Mouse (Mus musculus) lung, embryonic 14.5 days (tissue): ENCODE measurements around the gene Aqp2. TPM values are rescaled to one million over a fixed set of nuclear protein-coding genes. Genes with fewer than 3 reads are reported as not detected.

ENCODE experiments used
- ATAC-seq: fragments of 200-750 bp; cut with Nextera tagmentation; 2 replicates; pipeline ENCODE4 v1.8.0; 2017; ENCODE audit warnings: mild to moderate bottlenecking, moderate TSS enrichment, moderate library complexity; ENCODE audit not compliant: insufficient read depth
- DNase-seq: peaks from one replicate; pipeline ENCODE4 v3.0.0-alpha.2; 2015
- H3K27ac ChIP-seq: fragments of 300-500 bp; sonication (generic); 2 replicates; pipeline ENCODE4 v1.5.1; 2014; ENCODE audit warnings: low read depth, mild to moderate bottlenecking, moderate library complexity
- H3K27me3 ChIP-seq: fragments of 300-500 bp; sonication (generic); 2 replicates; pipeline ENCODE4 v1.6.1; 2014; ENCODE audit warnings: low read length, control low read depth; ENCODE audit not compliant: insufficient read depth
- H3K36me3 ChIP-seq: fragments of 300-500 bp; sonication (generic); 2 replicates; pipeline ENCODE4 v1.6.1; 2014; ENCODE audit warnings: control low read depth; ENCODE audit not compliant: insufficient read depth
- H3K4me1 ChIP-seq: fragments of 300-500 bp; sonication (generic); 2 replicates; pipeline ENCODE4 v1.6.1; 2014; ENCODE audit warnings: antibody characterized with exemption, control low read depth; ENCODE audit not compliant: insufficient read depth
- H3K4me2 ChIP-seq: fragments of 300-500 bp; sonication (generic); 2 replicates; pipeline ENCODE4 v1.6.1; 2014; ENCODE audit warnings: mild to moderate bottlenecking
- H3K4me3 ChIP-seq: fragments of 300-500 bp; sonication (generic); 2 replicates; pipeline ENCODE4 v1.5.1; 2014; ENCODE audit warnings: low read depth, low read length
- H3K9ac ChIP-seq: fragments of 300-500 bp; sonication (generic); 2 replicates; pipeline ENCODE4 v1.6.1; 2014
- H3K9me3 ChIP-seq: fragments of 300-500 bp; sonication (generic); 2 replicates; pipeline ENCODE4 v1.6.1; 2016; ENCODE audit warnings: low read depth, low read length, control low read depth
- CTCF ChIP-seq: IDR thresholded peaks from 2 replicates; pipeline ENCODE4 v1.5.1; 2016; ENCODE audit warnings: antibody characterized with exemption, low read depth
- whole genome bisulfite sequencing: fragments of 180-500 bp; shearing (Covaris S2); extraction: QIAGEN DNeasy Blood & Tissue Kit; methylation state at CpG from one replicate; pipeline ENCODE4 v1.1.7; 2014; 5-methylcytosine and 5-hydroxymethylcytosine counted together
- polyA plus RNA-seq: library from polyadenylated mRNA; unstranded; fragments of >200 nt; fragmentation: Nextera tagmentation; extraction: Ambion mirVana; gene quantifications from 2 replicates; pipeline ENCODE4 v1.2.1, GENCODE M21; 2014

Aqp2 gene
- polyA plus RNA-seq, 1 experiment from 2014 or later = not detected

DNA sequence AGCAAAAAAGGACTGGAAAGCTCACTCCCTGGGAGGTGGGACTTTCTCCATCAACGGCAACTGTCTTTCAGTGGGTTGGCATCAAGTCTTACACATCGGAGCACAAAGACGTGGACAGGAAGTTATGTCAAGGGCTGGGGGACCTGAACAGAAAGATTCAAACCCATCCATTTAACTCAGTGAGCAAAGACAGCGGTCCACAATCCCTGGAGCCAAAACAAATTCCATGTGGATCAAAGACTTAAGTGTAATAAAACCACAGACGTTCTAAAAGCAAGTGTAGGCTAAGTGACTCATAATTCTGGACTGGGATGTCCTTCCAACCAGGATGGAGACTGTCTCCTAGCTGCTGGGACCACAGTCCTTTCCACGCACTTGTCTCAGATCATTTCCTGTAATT lies 31.1 kb upstream of the Aqp2 start:
- H3K4me2 ChIP-seq = no peak overlapping the region
- no peak for TF ChIP-seq CTCF
- WGBS = 62% methylated on average over 6 of the region's 6 CpGs
- no peaks in the 10 kb centered on the region for H3K36me3 ChIP-seq
- H3K9ac ChIP-seq = no peak overlapping the region
- no peak overlapping the region for H3K27ac ChIP-seq
- H3K27me3 ChIP-seq = no peaks in the 10 kb centered on the region
- no peak for DNase-seq
- no peak overlapping the region for H3K4me3 ChIP-seq
- no peaks in the 10 kb centered on the region for H3K4me1 ChIP-seq
- ATAC-seq = no peak
- H3K9me3 ChIP-seq = no peaks in the 10 kb centered on the region

DNA sequence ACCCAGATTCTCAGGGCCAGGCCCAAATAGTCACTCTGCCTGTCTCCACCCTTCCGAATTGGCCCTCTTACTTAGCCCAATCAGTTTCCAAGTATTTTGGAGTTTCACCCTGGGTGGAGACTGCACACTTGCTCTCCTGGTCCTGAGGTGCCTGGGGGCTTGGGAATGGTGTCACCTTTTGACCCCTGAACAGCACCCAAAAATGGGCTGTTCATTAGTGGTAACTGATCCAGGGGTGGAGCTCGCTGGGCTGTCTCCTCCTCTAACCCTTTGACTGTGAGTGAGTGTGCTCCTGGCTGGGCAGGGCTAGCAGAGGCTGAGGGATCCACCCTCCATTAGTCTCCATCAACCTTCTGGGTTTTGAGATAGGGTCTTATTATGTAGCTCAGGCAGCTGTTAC lies 29.0 kb upstream of the Aqp2 start:
- Histone ChIP-seq H3K4me1 (no peaks in the 10 kb centered on the region), H3K36me3 (no peaks in the 10 kb centered on the region), H3K4me2 (no peak overlapping the region), H3K9me3 (no peaks in the 10 kb centered on the region), H3K9ac (no peak overlapping the region), H3K27me3 (no peaks in the 10 kb centered on the region), H3K27ac (no peak overlapping the region), H3K4me3 (no peak overlapping the region)
- WGBS = 48% methylated on average over 2 of the region's 2 CpGs
- DNase-seq (no peak), ATAC-seq (no peak)
- TF ChIP-seq CTCF = no peak

DNA sequence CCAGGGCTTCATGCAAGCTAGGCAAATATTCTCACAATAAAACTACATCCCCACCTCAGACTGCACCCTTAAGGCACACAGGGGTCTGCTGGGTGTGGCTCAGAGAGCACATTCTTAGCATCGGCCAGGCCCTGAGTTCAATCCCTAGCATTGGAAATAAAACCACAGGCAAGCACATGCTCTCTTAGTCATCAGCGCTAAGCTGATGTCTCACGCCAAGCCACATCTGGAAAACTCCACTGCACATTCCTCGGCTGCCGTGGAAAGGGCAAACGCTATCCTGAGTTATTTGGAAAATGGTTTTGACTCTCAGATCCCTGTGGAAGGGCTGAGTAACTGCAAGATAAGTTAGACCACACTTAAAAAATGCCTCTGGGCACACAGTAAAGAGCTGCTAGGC lies 25.1 kb upstream of the Aqp2 start:
- no peak overlapping the region for H3K4me2 ChIP-seq
- no peak overlapping the region for H3K27ac ChIP-seq
- TF ChIP-seq CTCF = no peak
- H3K27me3 ChIP-seq = no peaks in the 10 kb centered on the region
- H3K4me1 ChIP-seq = no peaks in the 10 kb centered on the region
- H3K4me3 ChIP-seq = no peak overlapping the region
- ATAC-seq = no peak
- peak; percentile 27 for DNase-seq
- WGBS = 35% methylated on average over 6 of the region's 6 CpGs
- H3K9ac ChIP-seq = no peak overlapping the region
- H3K9me3 ChIP-seq = no peaks in the 10 kb centered on the region
- H3K36me3 ChIP-seq = no peaks in the 10 kb centered on the region

DNA sequence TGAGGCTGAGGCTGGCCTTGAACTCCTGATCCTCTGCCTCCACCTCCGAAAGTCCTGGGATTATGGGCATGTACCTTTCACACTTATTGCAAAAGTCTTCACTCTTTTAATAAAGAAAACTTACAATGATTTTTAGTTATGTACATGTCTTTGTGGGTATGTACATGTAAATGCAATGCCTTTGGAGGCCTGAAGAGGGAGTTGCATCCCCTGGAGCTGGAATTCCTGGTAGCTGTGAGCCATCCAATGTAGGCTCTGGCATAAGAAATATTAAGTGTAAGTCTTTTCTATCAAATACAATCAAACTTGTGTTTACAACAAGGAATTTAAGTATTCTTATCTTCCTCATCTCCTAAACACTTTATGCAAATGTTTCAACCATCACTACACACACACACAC lies 19.9 kb upstream of the Aqp2 start:
- peak; percentile 17; the same call in 1 of the 2 replicates for TF ChIP-seq CTCF
- Histone ChIP-seq H3K4me2 (no peak overlapping the region), H3K9ac (no peak overlapping the region), H3K4me1 (no peaks in the 10 kb centered on the region), H3K36me3 (no peaks in the 10 kb centered on the region), H3K4me3 (no peak overlapping the region), H3K27me3 (no peaks in the 10 kb centered on the region), H3K27ac (no peak overlapping the region), H3K9me3 (no peaks in the 10 kb centered on the region)
- WGBS = 84% methylated on average over 1 of the region's 1 CpGs
- ATAC-seq (no peak), DNase-seq (no peak)

DNA sequence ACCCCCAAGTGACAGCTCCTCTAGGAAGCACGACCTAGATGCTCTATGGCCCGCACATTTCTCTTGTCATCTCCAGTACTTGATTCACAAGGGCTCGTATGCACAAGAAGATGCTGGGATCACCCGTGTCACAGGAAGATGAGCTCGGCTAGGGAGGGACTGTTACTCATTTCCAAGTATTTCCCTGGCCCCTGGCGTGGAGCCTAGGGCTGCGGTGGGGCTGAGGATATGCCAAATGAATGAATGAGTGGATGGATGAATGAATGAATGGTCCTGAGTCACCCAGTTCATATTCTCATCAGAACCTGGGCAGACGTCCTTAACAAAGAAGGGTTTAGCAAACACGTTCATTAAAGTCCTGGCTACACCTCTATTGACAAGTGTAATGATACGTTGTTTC lies 18.6 kb upstream of the Aqp2 start:
- H3K9me3 ChIP-seq = no peaks in the 10 kb centered on the region
- H3K36me3 ChIP-seq = no peaks in the 10 kb centered on the region
- no peak overlapping the region for H3K4me2 ChIP-seq
- TF ChIP-seq CTCF = no peak
- 63% methylated on average over 10 of the region's 10 CpGs for WGBS
- no peak overlapping the region for H3K27ac ChIP-seq
- no peak overlapping the region for H3K9ac ChIP-seq
- H3K4me1 ChIP-seq = no peaks in the 10 kb centered on the region
- H3K4me3 ChIP-seq = no peak overlapping the region
- no peaks in the 10 kb centered on the region for H3K27me3 ChIP-seq
- DNase-seq (no peak), ATAC-seq (no peak)

DNA sequence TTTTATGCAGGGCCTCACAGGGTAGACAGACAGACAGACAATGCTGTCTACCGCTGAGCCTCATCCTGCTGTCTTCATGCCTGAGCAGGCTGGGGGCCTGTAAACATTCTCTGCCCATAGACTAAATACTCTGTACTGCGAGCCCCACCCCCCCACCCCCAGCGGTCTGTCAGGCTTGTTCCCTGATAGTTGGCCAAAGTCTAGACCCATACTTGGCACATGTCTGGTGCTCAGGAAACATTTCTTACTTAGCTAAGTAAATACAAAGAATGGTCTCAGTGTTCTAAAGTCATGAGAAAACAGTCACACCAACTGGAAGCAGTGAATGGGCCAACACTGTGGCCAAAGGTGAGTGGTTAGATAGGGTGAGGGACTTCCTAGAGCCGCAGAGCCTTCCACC lies 11.5 kb upstream of the Aqp2 start:
- no peaks in the 10 kb centered on the region for H3K27me3 ChIP-seq
- no peak for TF ChIP-seq CTCF
- H3K36me3 ChIP-seq = no peaks in the 10 kb centered on the region
- no peak overlapping the region for H3K9ac ChIP-seq
- DNase-seq = peak; percentile 35
- H3K9me3 ChIP-seq = no peaks in the 10 kb centered on the region
- no peak overlapping the region for H3K4me2 ChIP-seq
- ATAC-seq = no peak; the same call in 1 of the 2 replicates
- 52% methylated on average over 4 of the region's 4 CpGs for WGBS
- no peaks in the 10 kb centered on the region for H3K4me1 ChIP-seq
- no peak overlapping the region for H3K4me3 ChIP-seq
- H3K27ac ChIP-seq = no peak overlapping the region

DNA sequence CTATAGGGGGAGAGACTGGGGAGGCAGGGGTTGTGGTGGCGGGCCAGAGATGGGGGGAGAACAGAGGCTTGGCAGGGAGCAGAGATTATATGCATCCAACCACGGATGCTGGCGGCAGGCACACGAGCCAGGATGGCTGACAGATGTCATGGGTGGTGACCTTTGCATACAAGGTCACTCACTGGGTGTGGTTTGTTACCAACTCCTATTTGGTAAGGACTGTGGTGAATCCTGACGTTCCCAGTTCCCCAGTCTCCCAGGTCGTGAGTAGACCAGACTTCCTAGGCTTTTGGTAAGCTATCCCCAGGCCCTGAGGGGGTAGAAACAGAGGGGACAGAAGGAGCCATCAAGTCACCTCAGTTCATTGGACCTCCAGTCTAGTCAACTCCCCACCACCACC lies 10.2 kb upstream of the Aqp2 start:
- ATAC-seq (no peak), DNase-seq (no peak)
- Histone ChIP-seq H3K4me2 (no peak overlapping the region), H3K9me3 (no peaks in the 10 kb centered on the region), H3K9ac (no peak overlapping the region), H3K27me3 (no peaks in the 10 kb centered on the region), H3K36me3 (no peaks in the 10 kb centered on the region), H3K4me1 (no peaks in the 10 kb centered on the region), H3K4me3 (no peak overlapping the region), H3K27ac (no peak overlapping the region)
- no peak for TF ChIP-seq CTCF
- 65% methylated on average over 6 of the region's 6 CpGs for WGBS

DNA sequence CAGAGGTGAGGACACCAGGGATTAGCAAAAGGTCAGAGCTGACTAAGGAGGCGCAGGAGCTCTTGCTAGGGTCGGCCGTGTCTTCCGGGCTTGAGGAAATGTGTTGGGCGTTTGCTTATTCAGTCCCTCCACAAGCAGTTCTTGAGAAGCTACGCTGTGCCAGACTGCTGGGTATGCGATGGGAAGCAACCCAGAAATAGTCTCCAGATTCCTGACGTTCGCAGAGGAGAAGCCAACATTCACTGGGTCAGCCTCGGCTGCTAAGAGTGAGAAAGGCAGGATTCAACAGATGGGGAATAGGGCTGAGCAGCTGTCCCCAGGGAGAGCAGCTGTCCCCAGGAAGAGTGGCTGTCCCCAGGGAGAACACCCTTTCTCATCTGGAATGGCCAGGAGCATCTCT lies 9.7 kb upstream of the Aqp2 start:
- DNase-seq (no peak), ATAC-seq (no peak)
- 61% methylated on average over 10 of the region's 10 CpGs for WGBS
- Histone ChIP-seq H3K4me3 (no peak overlapping the region), H3K9me3 (no peaks in the 10 kb centered on the region), H3K9ac (no peak overlapping the region), H3K27ac (no peak overlapping the region), H3K4me2 (no peak overlapping the region), H3K36me3 (no peaks in the 10 kb centered on the region), H3K27me3 (no peaks in the 10 kb centered on the region), H3K4me1 (no peaks in the 10 kb centered on the region)
- TF ChIP-seq CTCF = no peak
